Mouse (Mus musculus): ENCODE measurements around the gene Tns3.

- TF ChIP-seq CTCF (IDR thresholded peaks at IDR 0.05; ENCODE audit: control insufficient read depth, insufficient read depth, insufficient read length) (no peak), CEBPB (IDR thresholded peaks at IDR 0.05; ENCODE audit: low read depth) (no peak), USF1 (IDR thresholded peaks at IDR 0.05; ENCODE audit: low read depth) (no peak), MAX (IDR thresholded peaks at IDR 0.05) (no peak), MYOD1 (IDR thresholded peaks at IDR 0.05; ENCODE audit: control insufficient read depth, insufficient read length, low read depth) (no peak), MYOG (IDR thresholded peaks at IDR 0.05; ENCODE audit: control insufficient read depth, extremely low read depth, insufficient read length) (no peak)
Measured at GRCm38 (mm10) chr11:8438269-8438668, 226.1 kb downstream of the Tns3 start.

All from C2C12 (cell line).